Mouse (Mus musculus): ENCODE data around the gene Sec14l2.
"Not testable (repeated sequence)": the region's sequence is repeated elsewhere in the genome, so short reads cannot be mapped to it uniquely, and the experiment has no call there.

Sec14l2 gene

DNA sequence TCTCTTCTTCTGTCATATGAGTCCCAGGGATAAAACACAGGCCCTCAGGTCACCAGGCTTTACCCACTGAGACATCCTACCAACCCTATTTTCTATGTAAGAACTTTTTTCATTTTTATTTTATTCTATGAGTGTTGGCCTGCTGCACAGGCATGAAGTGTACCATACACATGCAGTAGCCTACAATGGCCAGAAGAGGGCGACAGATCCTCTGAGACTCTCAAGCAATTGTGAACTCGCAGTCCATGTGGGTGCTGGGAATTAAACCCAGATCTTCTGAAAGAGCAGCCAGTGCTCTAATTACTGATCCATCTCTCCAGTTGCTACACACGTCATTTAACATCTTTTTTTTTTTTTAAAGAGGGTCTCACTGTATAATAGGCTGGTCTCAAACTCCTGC, 10.2 kb upstream of the Sec14l2 start:
- DNase-seq (ENCODE audit: low spot score), result no peak

DNA sequence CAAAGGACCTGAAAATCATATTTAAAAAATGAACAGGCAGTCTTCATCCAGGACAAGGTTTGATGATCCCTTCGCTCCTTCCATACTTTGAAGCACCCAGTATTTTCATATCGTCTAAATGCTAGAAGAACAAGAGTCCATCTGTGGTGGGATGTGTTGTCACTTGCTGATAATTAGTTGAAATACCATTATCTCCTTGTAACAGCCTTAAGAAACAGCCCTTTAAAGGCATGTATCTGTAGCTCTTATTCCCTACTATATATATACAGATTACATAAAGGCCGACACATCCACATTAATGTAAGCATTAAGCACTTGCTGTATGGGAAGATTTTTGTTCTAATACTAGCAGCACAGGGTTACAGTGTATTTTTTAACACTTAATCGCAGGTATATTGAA, 5.2 kb upstream of the Sec14l2 start:
- not testable (repeated sequence) for DNase-seq (ENCODE audit: low spot score)

GRCm38 (mm10) chr11:4127059-4127458, 3.8 kb upstream of the Sec14l2 start:
- no peak for DNase-seq (ENCODE audit: low spot score)

- DNase-seq (ENCODE audit: low spot score), result peak; percentile 64
Measured at GRCm38 (mm10) chr11:4123922-4124321, 707 bp upstream of the Sec14l2 start.

- DNase-seq (ENCODE audit: low spot score), result no peak
Measured at GRCm38 (mm10) chr11:4122226-4122625, 989 bp downstream of the Sec14l2 start.

DNA sequence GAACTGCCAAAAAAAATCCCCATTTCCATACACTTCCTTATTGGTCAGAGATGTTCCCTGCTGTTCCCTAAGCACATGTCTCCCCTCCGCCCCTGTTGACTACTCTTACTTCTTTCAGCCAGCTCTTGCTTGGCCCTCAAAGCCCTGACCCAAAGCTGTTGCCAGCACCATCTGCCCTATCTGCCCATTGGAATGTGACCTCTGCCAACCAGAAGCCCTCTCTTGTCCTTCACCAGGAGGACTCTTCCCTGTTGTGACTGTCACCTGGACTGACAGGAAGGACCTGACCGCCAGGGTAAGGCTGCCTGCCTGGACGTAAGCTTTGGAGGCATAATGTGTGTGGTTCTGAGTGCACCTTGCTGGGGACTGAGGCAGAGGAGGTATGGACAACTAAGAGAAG, 1.5 kb downstream of the Sec14l2 start:
- no peak for DNase-seq (ENCODE audit: low spot score)

- DNase-seq (ENCODE audit: low spot score), result no peak
Measured at GRCm38 (mm10) chr11:4119635-4120034, 3.6 kb downstream of the Sec14l2 start.

GRCm38 (mm10) chr11:4118081-4118921, 4.9 kb downstream of the Sec14l2 start:
- DNase-seq (ENCODE audit: low spot score), result peak; percentile 77

DNA sequence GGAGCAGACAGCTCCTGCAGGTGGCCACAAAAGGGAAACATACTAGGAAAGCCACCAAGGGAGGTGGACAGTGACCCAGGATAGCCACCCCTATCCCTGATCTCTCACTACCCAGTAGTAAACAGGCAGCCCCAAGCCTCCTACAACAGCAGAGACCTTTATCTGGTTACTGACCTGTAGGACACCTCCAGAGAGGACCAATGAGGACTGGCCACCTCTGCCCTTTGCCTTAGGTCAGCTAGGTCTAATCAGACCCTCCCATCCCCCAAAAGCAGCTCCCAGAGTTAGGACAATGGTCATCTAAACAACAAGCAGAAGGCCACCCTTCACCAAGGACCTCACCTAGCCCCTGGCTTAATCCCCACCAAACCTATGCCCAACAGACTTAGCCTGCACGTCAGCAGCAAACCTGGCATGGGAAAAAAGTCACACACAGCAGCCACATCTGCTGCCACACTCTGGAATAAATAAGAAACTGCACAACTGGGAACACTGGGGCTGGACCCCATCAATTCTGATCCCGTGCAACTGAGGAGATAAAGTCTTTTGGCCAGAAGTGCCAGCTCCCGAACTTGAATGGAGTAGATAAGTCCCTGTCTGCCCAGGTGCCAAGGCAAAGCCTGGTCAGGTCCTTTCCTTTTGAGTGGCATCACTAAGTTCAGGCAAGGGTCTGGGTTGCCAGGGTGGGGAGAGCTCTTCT, 5.7 kb downstream of the Sec14l2 start:
- DNase-seq (ENCODE audit: low spot score), result peak; percentile 34

DNA sequence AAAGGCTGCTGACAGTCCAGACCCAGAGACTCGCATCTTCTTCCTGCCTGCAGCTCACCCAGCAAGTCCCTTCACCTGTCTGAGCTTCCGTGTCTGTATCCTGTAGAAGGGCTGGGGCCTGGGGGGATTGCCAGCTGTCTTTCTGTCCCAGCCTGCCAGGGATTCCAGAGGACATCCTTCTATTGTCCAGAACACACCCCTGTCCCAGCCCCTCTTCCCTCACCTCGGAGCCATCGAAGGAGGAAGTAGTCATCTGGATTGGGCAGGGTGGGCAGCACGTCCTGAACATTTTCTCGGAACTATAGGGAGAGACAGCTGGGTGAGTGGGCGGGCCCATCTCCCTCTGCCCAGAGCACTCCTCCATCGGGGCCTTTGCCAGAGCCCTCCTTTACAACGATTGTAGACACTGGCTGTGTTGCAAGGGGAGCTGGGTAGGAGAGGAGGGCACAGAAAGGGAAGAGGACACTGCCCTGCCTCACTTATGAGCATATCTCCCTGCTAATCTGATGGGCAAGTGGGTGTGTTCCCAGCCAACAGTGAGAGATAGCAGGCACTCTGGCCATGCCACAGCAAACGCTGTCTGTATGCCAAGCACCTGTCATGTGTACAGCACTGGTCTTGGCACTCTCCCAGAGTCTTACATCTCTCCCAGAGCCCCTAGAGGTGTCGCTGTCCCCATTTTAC, 6.6 kb downstream of the Sec14l2 start:
- peak; percentile 42 for DNase-seq (ENCODE audit: low spot score)

DNA sequence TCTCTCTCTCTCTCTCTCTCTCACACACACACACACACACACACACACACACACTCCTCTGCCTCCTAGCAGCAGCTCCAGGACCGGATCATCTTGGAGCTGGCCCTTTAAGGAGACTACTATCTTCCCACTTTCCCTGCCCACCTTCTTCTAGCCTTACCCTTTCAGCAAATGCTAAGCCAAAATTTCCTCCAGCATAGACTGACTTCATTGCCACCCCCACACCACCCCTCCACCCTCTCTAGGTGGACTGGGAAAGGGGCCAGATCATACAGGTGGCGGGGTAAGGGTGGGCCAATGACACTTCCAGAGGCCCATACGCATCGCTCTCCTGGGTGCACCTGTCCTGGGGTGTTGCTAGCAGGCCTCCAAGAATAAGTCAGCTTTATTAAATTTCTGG, 7.8 kb downstream of the Sec14l2 start:
- no peak for DNase-seq (ENCODE audit: low spot score)

DNA sequence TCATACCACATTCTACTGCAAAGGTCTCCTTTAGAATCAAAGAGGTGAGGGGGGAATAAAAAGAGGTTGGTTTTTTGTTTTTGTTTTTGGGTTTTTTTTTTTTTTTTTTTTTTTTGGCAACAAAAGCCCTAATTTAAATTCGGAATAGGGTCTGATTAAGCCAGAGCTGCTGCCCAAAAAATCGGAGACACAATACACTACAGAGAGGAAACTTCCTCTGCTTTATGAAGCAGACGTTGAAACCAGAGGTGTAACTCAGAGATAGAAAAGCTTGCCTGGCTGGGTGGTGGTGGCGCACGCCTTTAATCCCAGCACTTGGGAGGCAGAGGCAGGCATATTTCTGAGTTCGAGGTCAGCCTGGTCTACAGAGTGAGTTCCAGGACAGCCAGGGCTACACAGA, 8.7 kb downstream of the Sec14l2 start:
- DNase-seq (ENCODE audit: low spot score), result not testable (repeated sequence)

DNA sequence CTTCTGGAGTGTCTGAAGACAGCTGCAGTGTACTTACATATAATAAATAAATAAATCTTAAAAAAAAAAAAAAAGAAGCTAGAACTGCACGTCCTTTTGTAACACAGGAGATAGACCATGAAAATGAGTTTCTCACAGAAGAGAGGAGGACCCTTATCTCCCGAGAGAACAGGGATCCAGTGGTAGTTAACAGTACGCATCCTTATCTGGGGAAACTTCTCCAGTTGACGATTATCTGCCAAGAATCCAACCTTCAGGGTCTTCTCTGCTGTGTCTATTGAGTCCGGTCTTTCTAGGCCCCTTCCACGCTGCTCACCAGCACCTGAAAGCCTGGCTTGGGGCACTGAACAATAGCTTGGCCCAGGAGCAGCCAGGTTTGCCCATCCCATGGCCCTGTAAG, 9.2 kb downstream of the Sec14l2 start:
- DNase-seq (ENCODE audit: low spot score), result no peak

GRCm38 (mm10) chr11:4113496-4113895, 9.7 kb downstream of the Sec14l2 start:
- no peak for DNase-seq (ENCODE audit: low spot score)

DNA sequence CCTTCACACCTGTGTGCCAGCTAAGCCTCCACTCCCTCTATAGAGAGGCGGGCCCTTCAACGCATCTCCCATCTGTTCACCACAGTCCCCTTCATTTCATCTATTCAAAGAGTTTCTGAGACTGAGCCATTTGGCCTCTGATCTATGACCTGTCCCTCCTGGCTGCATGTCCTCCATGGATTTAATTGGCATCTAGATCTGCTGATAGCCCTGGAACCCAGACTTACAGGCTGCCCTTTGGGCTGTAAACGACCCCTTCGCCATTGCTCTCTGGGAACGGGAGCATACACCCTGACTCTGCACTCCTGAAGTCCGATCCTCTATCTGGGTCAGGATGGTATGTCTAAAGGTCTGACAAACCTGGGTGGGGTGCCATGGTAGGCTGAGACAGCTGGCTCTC, 10.4 kb downstream of the Sec14l2 start:
- no peak for DNase-seq (ENCODE audit: low spot score)

DNA sequence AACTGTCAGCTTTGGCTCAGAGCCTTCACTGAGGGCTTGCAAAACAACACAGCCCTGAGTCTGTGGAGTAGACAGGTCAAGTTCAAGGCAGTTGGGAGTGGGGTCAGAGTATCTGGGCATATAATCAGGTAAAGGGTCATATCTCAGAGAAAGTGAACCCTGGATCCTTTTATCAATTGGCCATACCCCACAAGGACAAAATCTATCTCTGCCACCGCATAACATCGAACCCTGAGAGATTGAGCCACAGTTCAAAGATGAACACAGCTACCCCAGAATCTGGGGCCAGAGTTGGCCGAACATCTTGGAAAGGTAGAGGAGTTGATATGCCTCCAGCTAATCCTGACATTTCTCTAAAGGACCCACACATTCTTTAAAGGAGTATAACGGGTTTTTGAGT, 11.2 kb downstream of the Sec14l2 start:
- no peak for DNase-seq (ENCODE audit: low spot score)

GRCm38 (mm10) chr11:4108691-4109090, 14.5 kb downstream of the Sec14l2 start:
- DNase-seq (ENCODE audit: low spot score), result no peak

- DNase-seq (ENCODE audit: low spot score), result not testable (repeated sequence)
Measured at GRCm38 (mm10) chr11:4107901-4108300, 15.3 kb downstream of the Sec14l2 start.

- DNase-seq (ENCODE audit: low spot score), result no peak
Measured at GRCm38 (mm10) chr11:4105444-4105843, 17.8 kb downstream of the Sec14l2 start.

DNA sequence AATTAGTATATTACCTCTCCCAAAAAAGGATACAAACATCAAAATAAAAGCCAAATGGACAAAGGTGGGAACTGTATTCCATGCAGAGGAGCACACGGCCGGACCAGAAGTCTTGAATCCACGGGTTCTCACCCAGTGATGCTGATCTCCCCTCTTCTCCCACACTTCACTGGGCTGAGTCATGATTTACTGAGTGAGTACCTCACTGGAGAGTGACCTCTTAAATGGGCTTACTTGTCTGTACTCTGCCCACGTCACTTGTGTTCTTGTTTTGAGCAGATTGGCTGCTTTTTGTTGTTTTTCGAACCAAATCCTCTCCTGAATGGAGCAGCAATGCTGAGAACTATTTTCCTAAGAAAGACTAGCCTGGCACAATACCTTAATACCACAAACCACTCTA, 18.2 kb downstream of the Sec14l2 start:
- DNase-seq (ENCODE audit: low spot score), result no peak

- no peak for DNase-seq (ENCODE audit: low spot score)
Measured at GRCm38 (mm10) chr11:4103522-4103921, 19.7 kb downstream of the Sec14l2 start.

DNA sequence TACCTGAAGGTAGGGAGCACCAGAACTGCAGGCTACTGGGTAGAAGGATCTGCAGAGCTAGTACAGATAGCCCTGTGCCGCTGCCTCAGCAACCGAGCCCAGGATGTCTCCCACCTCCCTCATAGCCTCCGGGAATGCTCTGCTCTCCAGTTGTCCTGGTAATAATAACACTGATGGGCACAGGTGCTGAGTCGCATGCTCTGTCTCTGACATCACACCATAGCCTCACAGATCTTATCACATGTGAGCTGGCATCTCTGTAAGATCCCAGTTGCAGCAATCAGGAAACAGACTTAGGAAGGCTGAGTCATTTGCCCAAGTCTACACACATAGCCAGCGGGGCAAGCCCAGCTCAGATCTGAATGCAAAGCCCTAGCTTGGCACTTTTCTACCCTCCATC, 21.4 kb downstream of the Sec14l2 start:
- DNase-seq (ENCODE audit: low spot score), result no peak

DNA sequence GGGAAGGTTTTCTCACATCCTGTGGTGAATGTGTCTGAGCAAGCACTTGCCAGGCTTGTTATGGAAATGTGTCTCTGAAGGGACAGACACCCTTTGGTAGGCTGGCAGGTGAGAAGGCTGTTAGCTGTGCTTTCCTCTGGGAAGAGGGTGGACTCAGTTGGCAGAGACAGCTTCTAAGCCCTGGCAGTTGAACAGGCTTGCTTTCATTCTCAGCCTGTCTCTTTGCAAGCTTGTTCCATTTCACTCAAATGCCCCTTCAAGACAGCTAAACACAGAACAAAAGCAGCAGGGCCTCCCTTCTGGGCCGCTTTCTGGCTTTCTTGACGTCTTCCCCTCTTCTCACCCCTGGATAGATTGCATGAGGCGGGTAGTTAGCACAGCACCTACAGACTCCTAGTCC, 23.8 kb downstream of the Sec14l2 start:
- no peak for DNase-seq (ENCODE audit: low spot score)

Data from spleen, adult 12 weeks (tissue).